Mouse (Mus musculus): ENCODE data around the gene Lce1l. TPM values are rescaled to one million over a fixed set of nuclear protein-coding genes. Genes with fewer than 3 reads are reported as not detected.
"Not testable (repeated sequence)": the region's sequence is repeated elsewhere in the genome, so short reads cannot be mapped to it uniquely, and the experiment has no call there.

Lce1l gene
- polyA plus RNA-seq (2015; fragmentation: Nextera tagmentation; extraction: Ambion mirVana) = not detected in 2 replicates

- no peak within 1 kb of the TSS for H3K9ac ChIP-seq (replicated peaks)
- H3K27ac ChIP-seq (replicated peaks) = no peak within 1 kb of the TSS
- no peaks in the 10 kb centered on the region for H3K9me3 ChIP-seq
- no peak for ATAC-seq (replicated peaks)
- H3K4me2 ChIP-seq (replicated peaks) = no peak within 1 kb of the TSS
- H3K4me1 ChIP-seq = no peaks in the 10 kb centered on the region
- 90% methylated on average over 3 of the region's 3 CpGs for WGBS
- no peaks in the 10 kb centered on the region for H3K36me3 ChIP-seq
- no peaks in the 10 kb centered on the region for H3K27me3 ChIP-seq
- no peak within 1 kb of the TSS for H3K4me3 ChIP-seq
These were observed at the start of gene Lce1l for GRCm38 (mm10) chr3:92851186-92851585. Lce1l (minus strand) TSS chr3:92851286.

GRCm38 (mm10) chr3:92894489-92894888, 43.4 kb upstream of the Lce1l start:
- 53% methylated on average over 1 of the region's 1 CpGs for WGBS
- Histone ChIP-seq H3K27ac (replicated peaks) (no peak overlapping the region), H3K27me3 (no peaks in the 10 kb centered on the region), H3K4me2 (replicated peaks) (no peak overlapping the region), H3K4me1 (no peaks in the 10 kb centered on the region), H3K36me3 (no peaks in the 10 kb centered on the region), H3K9me3 (no peaks in the 10 kb centered on the region), H3K4me3 (no peak overlapping the region), H3K9ac (replicated peaks) (no peak overlapping the region)
- ATAC-seq (replicated peaks) = no peak

GRCm38 (mm10) chr3:92894063-92894462, 43.0 kb upstream of the Lce1l start:
- WGBS = 58% methylated on average over 3 of the region's 3 CpGs

GRCm38 (mm10) chr3:92874180-92874579, 23.1 kb upstream of the Lce1l start:
- H3K27ac ChIP-seq (replicated peaks) = no peak overlapping the region
- ATAC-seq (replicated peaks) = no peak
- no peak overlapping the region for H3K4me2 ChIP-seq (replicated peaks)
- no peak overlapping the region for H3K4me3 ChIP-seq
- H3K4me1 ChIP-seq = no peaks in the 10 kb centered on the region
- H3K9ac ChIP-seq (replicated peaks) = no peak overlapping the region
- H3K27me3 ChIP-seq = no peaks in the 10 kb centered on the region
- H3K36me3 ChIP-seq = no peaks in the 10 kb centered on the region
- H3K9me3 ChIP-seq = no peaks in the 10 kb centered on the region
- WGBS = 82% methylated on average over 3 of the region's 3 CpGs

More at GRCm38 (mm10) chr3:92894063-92894462, 43.0 kb upstream of the Lce1l start:
- no peaks in the 10 kb centered on the region for H3K27me3 ChIP-seq
- no peaks in the 10 kb centered on the region for H3K9me3 ChIP-seq
- ATAC-seq (replicated peaks) = no peak
- H3K36me3 ChIP-seq = no peaks in the 10 kb centered on the region
- no peak overlapping the region for H3K4me2 ChIP-seq (replicated peaks)
- H3K9ac ChIP-seq (replicated peaks) = no peak overlapping the region
- no peaks in the 10 kb centered on the region for H3K4me1 ChIP-seq
- H3K4me3 ChIP-seq = no peak overlapping the region
- H3K27ac ChIP-seq (replicated peaks) = no peak overlapping the region

- Histone ChIP-seq H3K9me3 (no peaks in the 10 kb centered on the region), H3K36me3 (no peaks in the 10 kb centered on the region), H3K27me3 (no peaks in the 10 kb centered on the region), H3K4me2 (replicated peaks) (no peak within 1 kb of the TSS), H3K4me3 (no peak within 1 kb of the TSS), H3K4me1 (no peaks in the 10 kb centered on the region), H3K9ac (replicated peaks) (no peak within 1 kb of the TSS), H3K27ac (replicated peaks) (no peak within 1 kb of the TSS)
- 90% methylated on average over 4 of the region's 4 CpGs for WGBS
- ATAC-seq (replicated peaks) = no peak
These were observed 19.0 kb upstream of the Lce1l start, which contains the start of gene 2310050C09Rik for GRCm38 (mm10) chr3:92870116-92870515. 2310050C09Rik (minus strand) TSS chr3:92870216.

GRCm38 (mm10) chr3:92827108-92827507, 24.0 kb downstream of the Lce1l start, which contains the start of gene Kprp:
Kprp (minus strand) TSS chr3:92827247.
- Histone ChIP-seq H3K9me3 (no peaks in the 10 kb centered on the region), H3K9ac (replicated peaks) (no peak within 1 kb of the TSS), H3K4me3 (no peak within 1 kb of the TSS), H3K36me3 (no peaks in the 10 kb centered on the region), H3K27ac (replicated peaks) (no peak within 1 kb of the TSS), H3K27me3 (no peaks in the 10 kb centered on the region), H3K4me1 (no peaks in the 10 kb centered on the region), H3K4me2 (replicated peaks) (no peak within 1 kb of the TSS)
- 45% methylated on average over 1 of the region's 1 CpGs for WGBS
- no peak for ATAC-seq (replicated peaks)

- WGBS = 29% methylated on average over 1 of the region's 1 CpGs
- no peak overlapping the region for H3K4me3 ChIP-seq
- no peak for ATAC-seq (replicated peaks)
- no peaks in the 10 kb centered on the region for H3K4me1 ChIP-seq
- no peaks in the 10 kb centered on the region for H3K9me3 ChIP-seq
- H3K9ac ChIP-seq (replicated peaks) = no peak overlapping the region
- H3K27ac ChIP-seq (replicated peaks) = no peak overlapping the region
- no peaks in the 10 kb centered on the region for H3K36me3 ChIP-seq
- H3K4me2 ChIP-seq (replicated peaks) = no peak overlapping the region
- H3K27me3 ChIP-seq = no peaks in the 10 kb centered on the region
These were observed 25.3 kb downstream of the Lce1l start for GRCm38 (mm10) chr3:92825808-92826207.

GRCm38 (mm10) chr3:92816036-92816435, 35.0 kb downstream of the Lce1l start:
- H3K4me2 ChIP-seq (replicated peaks); H3K27me3 ChIP-seq; H3K9ac ChIP-seq (replicated peaks); ATAC-seq (replicated peaks); H3K27ac ChIP-seq (replicated peaks); H3K9me3 ChIP-seq; H3K4me3 ChIP-seq; H3K4me1 ChIP-seq; H3K36me3 ChIP-seq: not testable (repeated sequence)
- 97% methylated on average over 2 of the region's 2 CpGs for WGBS

- Histone ChIP-seq H3K9me3 (no peaks in the 10 kb centered on the region), H3K27me3 (no peaks in the 10 kb centered on the region), H3K4me1 (no peaks in the 10 kb centered on the region), H3K36me3 (no peaks in the 10 kb centered on the region), H3K9ac (replicated peaks) (no peak overlapping the region), H3K4me2 (replicated peaks) (no peak overlapping the region), H3K27ac (replicated peaks) (no peak overlapping the region), H3K4me3 (no peak overlapping the region)
- 91% methylated on average over 3 of the region's 3 CpGs for WGBS
- ATAC-seq (replicated peaks) = no peak
These were observed 35.5 kb downstream of the Lce1l start for GRCm38 (mm10) chr3:92815581-92815980.

GRCm38 (mm10) chr3:92807791-92808190, 43.3 kb downstream of the Lce1l start, which contains the start of gene Lce1k:
Lce1k (minus strand) TSS chr3:92807891.
- H3K9me3 ChIP-seq = no peaks in the 10 kb centered on the region
- no peak for ATAC-seq (replicated peaks)

More at GRCm38 (mm10) chr3:92807791-92808190, 43.3 kb downstream of the Lce1l start, which contains the start of gene Lce1k:
- no peaks in the 10 kb centered on the region for H3K4me1 ChIP-seq
- no peak within 1 kb of the TSS for H3K4me2 ChIP-seq (replicated peaks)
- no peaks in the 10 kb centered on the region for H3K36me3 ChIP-seq
- no peaks in the 10 kb centered on the region for H3K27me3 ChIP-seq
- no peak within 1 kb of the TSS for H3K27ac ChIP-seq (replicated peaks)
- H3K4me3 ChIP-seq = no peak within 1 kb of the TSS
- no peak within 1 kb of the TSS for H3K9ac ChIP-seq (replicated peaks)

Other genes starting within 250 kb of the Lce1l start
- not detected in 2 replicates for gene 2210017I01Rik, start 243.8 kb downstream of the Lce1l start, polyA plus RNA-seq (2015; fragmentation: Nextera tagmentation; extraction: Ambion mirVana)
- gene Lce6a, start 229.6 kb downstream of the Lce1l start, polyA plus RNA-seq (2015; fragmentation: Nextera tagmentation; extraction: Ambion mirVana) = not detected in 2 replicates
- gene Lce1a1, start 203.0 kb downstream of the Lce1l start, polyA plus RNA-seq (2015; fragmentation: Nextera tagmentation; extraction: Ambion mirVana) = not detected in 2 replicates
- not detected in 2 replicates for gene Lce1b, start 194.4 kb downstream of the Lce1l start, polyA plus RNA-seq (2015; fragmentation: Nextera tagmentation; extraction: Ambion mirVana)
- not detected in 2 replicates for gene Lce1a2, start 181.0 kb downstream of the Lce1l start, polyA plus RNA-seq (2015; fragmentation: Nextera tagmentation; extraction: Ambion mirVana)
- not detected in 2 replicates for gene Lce1c, start 172.0 kb downstream of the Lce1l start, polyA plus RNA-seq (2015; fragmentation: Nextera tagmentation; extraction: Ambion mirVana)
- gene Lce1d, start 164.1 kb downstream of the Lce1l start, polyA plus RNA-seq (2015; fragmentation: Nextera tagmentation; extraction: Ambion mirVana) = not detected in 2 replicates
- not detected in 2 replicates for gene Lce1e, start 142.2 kb downstream of the Lce1l start, polyA plus RNA-seq (2015; fragmentation: Nextera tagmentation; extraction: Ambion mirVana)
- gene Lce1f, start 130.9 kb downstream of the Lce1l start, polyA plus RNA-seq (2015; fragmentation: Nextera tagmentation; extraction: Ambion mirVana) = not detected in 2 replicates
- gene Gm38119, start 112.2 kb downstream of the Lce1l start, polyA plus RNA-seq (2015; fragmentation: Nextera tagmentation; extraction: Ambion mirVana) = not detected in 2 replicates
- not detected in 2 replicates for gene Lce1g, start 98.9 kb downstream of the Lce1l start, polyA plus RNA-seq (2015; fragmentation: Nextera tagmentation; extraction: Ambion mirVana)
- gene Lce1h, start 86.2 kb downstream of the Lce1l start, polyA plus RNA-seq (2015; fragmentation: Nextera tagmentation; extraction: Ambion mirVana) = not detected in 2 replicates
- not detected in 2 replicates for gene Lce1i, start 72.4 kb downstream of the Lce1l start, polyA plus RNA-seq (2015; fragmentation: Nextera tagmentation; extraction: Ambion mirVana)
- not detected in 2 replicates for gene Lce1j, start 60.8 kb downstream of the Lce1l start, polyA plus RNA-seq (2015; fragmentation: Nextera tagmentation; extraction: Ambion mirVana)
- not detected in 2 replicates for gene Lce1k, start 43.4 kb downstream of the Lce1l start, polyA plus RNA-seq (2015; fragmentation: Nextera tagmentation; extraction: Ambion mirVana)
- gene Kprp, start 24.0 kb downstream of the Lce1l start, polyA plus RNA-seq (2015; fragmentation: Nextera tagmentation; extraction: Ambion mirVana) = not detected in 2 replicates
- not detected in 2 replicates for gene 2310050C09Rik, start 18.9 kb upstream of the Lce1l start, polyA plus RNA-seq (2015; fragmentation: Nextera tagmentation; extraction: Ambion mirVana)
- gene Lce3a, start 74.9 kb upstream of the Lce1l start, polyA plus RNA-seq (2015; fragmentation: Nextera tagmentation; extraction: Ambion mirVana) = not detected in 2 replicates
- not detected in 2 replicates for gene Lce3b, start 81.7 kb upstream of the Lce1l start, polyA plus RNA-seq (2015; fragmentation: Nextera tagmentation; extraction: Ambion mirVana)
- not detected in 2 replicates for gene Lce3c, start 93.2 kb upstream of the Lce1l start, polyA plus RNA-seq (2015; fragmentation: Nextera tagmentation; extraction: Ambion mirVana)
- not detected in 2 replicates for gene Lce3d, start 106.1 kb upstream of the Lce1l start, polyA plus RNA-seq (2015; fragmentation: Nextera tagmentation; extraction: Ambion mirVana)
- not detected in 2 replicates for gene Lce3e, start 115.8 kb upstream of the Lce1l start, polyA plus RNA-seq (2015; fragmentation: Nextera tagmentation; extraction: Ambion mirVana)
- gene Lce3f, start 140.9 kb upstream of the Lce1l start, polyA plus RNA-seq (2015; fragmentation: Nextera tagmentation; extraction: Ambion mirVana) = not detected in 2 replicates
- gene Crct1, start 164.4 kb upstream of the Lce1l start, polyA plus RNA-seq (2015; fragmentation: Nextera tagmentation; extraction: Ambion mirVana) = 0.27 TPM in 1 of 2 replicates, not detected in the other
- gene Lce1m, start 167.8 kb upstream of the Lce1l start, polyA plus RNA-seq (2015; fragmentation: Nextera tagmentation; extraction: Ambion mirVana) = not detected in 2 replicates
- not detected in 2 replicates for gene Gm4858, start 217.5 kb upstream of the Lce1l start, polyA plus RNA-seq (2015; fragmentation: Nextera tagmentation; extraction: Ambion mirVana)